Mouse (Mus musculus) megakaryocyte, embryonic 14.5 days (primary cell): Measurements from ENCODE around the gene Hils1. TPM values are rescaled to one million over a fixed set of nuclear protein-coding genes. Genes with fewer than 3 reads are reported as not detected.
A peak's percentile ranks its signal among the peaks of the same experiment; 100 is the strongest.
"Not testable (repeated sequence)": the region's sequence is repeated elsewhere in the genome, so short reads cannot be mapped to it uniquely, and the experiment has no call there.

Experiments
- H3K27me3 ChIP-seq: replicated peaks from 2 replicates; pipeline ENCODE3; 2012; ENCODE audit warnings: inconsistent platforms
- H3K36me3 ChIP-seq: replicated peaks from 2 replicates; pipeline ENCODE3; 2012; ENCODE audit warnings: low read length, inconsistent platforms, mixed read lengths
- H3K4me1 ChIP-seq: 2 replicates; pipeline ENCODE4 v1.6.1; 2012; ENCODE audit warnings: inconsistent platforms
- H3K4me3 ChIP-seq: replicated peaks from 2 replicates; pipeline ENCODE3; 2012; ENCODE audit warnings: moderate library complexity, mild to moderate bottlenecking, inconsistent platforms
- H3K9me3 ChIP-seq: 2 replicates; pipeline ENCODE4 v1.6.1; 2012; ENCODE audit warnings: inconsistent platforms
- FLI1 ChIP-seq: IDR thresholded peaks from 2 replicates; pipeline ENCODE4 v1.6.1; 2012; ENCODE audit warnings: low read length, inconsistent platforms, mixed read lengths
- GATA1 ChIP-seq: IDR thresholded peaks from 3 replicates; pipeline ENCODE4 v1.6.1; 2012; ENCODE audit warnings: mixed read lengths, low read length, inconsistent platforms, borderline replicate concordance
- polyA plus RNA-seq: library from polyadenylated mRNA; stranded (reverse); fragments of >175 nt; gene quantifications from 2 replicates; pipeline ENCODE4 v1.2.3, GENCODE M21; 2012; ENCODE audit warnings: low replicate concordance; ENCODE audit not compliant: insufficient read depth

Gene Hils1
- polyA plus RNA-seq, 1 experiment, result not detected

DNA sequence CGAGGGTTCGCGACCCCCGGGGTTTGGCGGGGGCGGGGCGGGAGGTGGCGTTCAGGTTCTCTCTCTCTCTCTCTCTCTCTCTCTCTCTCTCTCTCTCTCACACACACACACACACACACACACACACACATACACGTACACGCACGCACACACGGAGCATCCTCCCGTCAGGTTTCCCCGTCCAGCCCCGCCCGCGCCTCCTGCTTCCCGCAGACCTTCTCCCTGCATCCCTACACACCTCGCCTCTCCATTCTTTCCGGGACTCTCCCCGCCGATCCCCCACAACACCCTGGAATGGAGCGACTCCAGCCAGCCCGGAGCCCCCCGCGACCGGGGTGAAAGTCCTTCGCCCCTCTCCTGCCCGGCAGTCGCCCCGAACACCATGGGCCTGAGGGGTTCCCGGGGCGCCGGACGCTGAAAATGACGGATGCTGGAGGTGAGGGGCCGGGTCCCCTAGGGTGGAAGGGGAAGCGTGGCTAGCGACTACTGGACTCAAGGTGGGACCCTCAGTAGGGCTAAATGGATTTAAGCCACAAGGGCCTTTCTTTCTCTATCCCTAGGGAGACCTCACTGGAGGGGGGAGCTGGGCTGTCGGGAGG, 42.8 kb downstream of the Hils1 start:
- Histone ChIP-seq H3K4me1 (peaks cover 81% of the 10 kb centered on the region), H3K36me3 (peaks cover 57% of the 10 kb centered on the region)
- TF ChIP-seq FLI1 (no peak), GATA1 (no peak)

DNA sequence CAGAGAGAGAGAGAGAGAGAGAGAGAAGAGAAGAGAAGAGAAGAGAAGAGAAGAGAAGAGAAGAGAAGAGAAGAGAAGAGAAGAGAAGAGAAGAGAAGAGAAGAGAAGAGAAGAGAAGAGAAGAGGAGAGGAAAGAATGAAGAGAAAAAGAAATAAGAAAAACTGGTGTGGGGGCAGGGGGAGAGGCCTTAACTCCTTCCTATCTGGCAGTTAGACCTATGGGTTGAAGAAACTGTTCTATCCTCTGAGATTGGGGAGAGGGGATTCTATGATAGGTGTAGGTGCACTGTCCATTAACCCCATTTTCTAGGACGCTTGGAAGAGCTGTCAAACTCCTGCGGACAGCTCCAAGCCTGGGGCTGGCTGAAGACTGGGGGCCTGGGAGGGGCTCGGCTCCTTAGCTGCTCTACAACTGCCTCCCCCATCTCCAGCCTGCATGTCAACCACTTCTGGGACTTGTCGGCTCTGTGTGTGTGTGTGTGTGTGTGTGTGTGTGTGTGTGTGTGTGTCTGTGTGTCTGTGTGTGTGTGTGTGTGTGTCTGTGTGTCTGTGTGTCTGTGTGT, 43.5 kb downstream of the Hils1 start:
- peak overlapping the region; percentile 99 for H3K4me3 ChIP-seq
- not testable (repeated sequence) for H3K27me3 ChIP-seq, H3K9me3 ChIP-seq
- H3K36me3 ChIP-seq, result peaks cover 57% of the 10 kb centered on the region
- peaks cover 81% of the 10 kb centered on the region for H3K4me1 ChIP-seq

More for the DNA sequence above, 42.8 kb downstream of the Hils1 start:
- no peaks in the 10 kb centered on the region for H3K27me3 ChIP-seq
- no peaks in the 10 kb centered on the region for H3K9me3 ChIP-seq
- H3K4me3 ChIP-seq, result peak overlapping the region; percentile 99

DNA sequence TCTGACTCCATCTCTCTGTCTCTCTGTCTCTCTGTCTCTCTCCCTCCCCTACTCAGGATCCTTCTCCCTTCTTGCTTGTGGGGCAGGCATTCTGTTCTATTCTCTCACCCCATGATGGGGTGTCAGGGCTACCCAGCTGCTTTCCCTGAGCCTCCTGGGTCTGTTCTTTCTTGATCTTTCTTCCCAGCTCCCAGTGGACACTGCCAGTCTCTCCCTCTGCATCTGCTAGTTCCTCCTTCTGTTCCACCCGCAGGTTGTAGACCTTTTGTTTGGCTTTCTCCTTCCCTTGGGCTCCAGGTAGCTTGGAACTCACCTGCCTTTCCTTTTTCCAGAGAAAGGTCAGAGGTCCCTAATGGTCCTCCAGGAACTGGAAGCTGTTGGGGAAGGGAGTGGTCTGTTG, 44.0 kb downstream of the Hils1 start:
- H3K27me3 ChIP-seq, result no peaks in the 10 kb centered on the region
- H3K9me3 ChIP-seq, result no peaks in the 10 kb centered on the region
- H3K4me1 ChIP-seq, result peaks cover 81% of the 10 kb centered on the region
- peak overlapping the region; percentile 94 for H3K4me3 ChIP-seq
- TF ChIP-seq FLI1, result no peak
- TF ChIP-seq GATA1, result no peak
- peaks cover 58% of the 10 kb centered on the region for H3K36me3 ChIP-seq

DNA sequence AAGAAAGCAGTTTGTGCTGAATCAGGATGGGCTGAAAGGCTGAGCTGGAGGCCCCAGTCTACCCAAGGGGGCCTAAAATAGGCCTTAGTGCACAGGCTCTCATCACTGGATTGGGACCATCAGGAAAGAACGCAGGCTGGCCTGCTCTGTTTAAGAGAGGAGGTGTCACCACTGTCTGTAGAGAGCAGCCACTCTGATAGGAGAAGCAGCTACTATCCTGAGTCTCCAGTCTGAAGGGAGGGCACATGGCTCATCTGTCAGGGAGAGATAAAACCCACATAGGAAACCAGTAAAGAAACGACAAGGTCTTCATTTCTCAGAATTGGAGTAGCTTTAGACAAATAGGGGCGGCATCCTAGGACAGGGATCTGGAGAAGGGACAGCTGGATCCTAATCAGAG, 44.7 kb downstream of the Hils1 start:
- TF ChIP-seq GATA1 (peak; percentile 98), FLI1 (no peak)
- Histone ChIP-seq H3K9me3 (no peaks in the 10 kb centered on the region), H3K27me3 (no peaks in the 10 kb centered on the region), H3K4me1 (peaks cover 81% of the 10 kb centered on the region), H3K36me3 (peaks cover 65% of the 10 kb centered on the region), H3K4me3 (peak overlapping the region; percentile 94)

DNA sequence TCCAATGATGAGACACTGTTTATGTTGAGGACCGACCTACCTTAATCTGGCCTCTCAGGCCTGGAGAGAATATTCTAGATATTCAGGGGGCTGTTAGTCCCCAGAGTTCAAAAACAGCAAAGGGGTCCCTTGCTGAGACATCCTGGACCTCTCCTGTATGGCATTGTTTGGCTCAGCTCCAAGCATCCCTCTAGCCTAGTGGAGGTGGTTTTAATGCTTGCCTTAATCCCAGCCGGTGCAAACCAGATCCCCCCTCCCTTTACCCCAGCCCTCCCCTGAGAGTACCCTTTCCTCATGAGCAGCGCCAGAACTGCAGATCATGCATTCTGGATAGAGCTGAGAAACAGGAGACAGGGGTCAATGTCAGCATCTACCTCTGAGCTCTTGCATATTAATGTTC, 45.1 kb downstream of the Hils1 start:
- peaks cover 81% of the 10 kb centered on the region for H3K4me1 ChIP-seq
- H3K27me3 ChIP-seq, result no peaks in the 10 kb centered on the region
- H3K36me3 ChIP-seq, result peaks cover 67% of the 10 kb centered on the region

DNA sequence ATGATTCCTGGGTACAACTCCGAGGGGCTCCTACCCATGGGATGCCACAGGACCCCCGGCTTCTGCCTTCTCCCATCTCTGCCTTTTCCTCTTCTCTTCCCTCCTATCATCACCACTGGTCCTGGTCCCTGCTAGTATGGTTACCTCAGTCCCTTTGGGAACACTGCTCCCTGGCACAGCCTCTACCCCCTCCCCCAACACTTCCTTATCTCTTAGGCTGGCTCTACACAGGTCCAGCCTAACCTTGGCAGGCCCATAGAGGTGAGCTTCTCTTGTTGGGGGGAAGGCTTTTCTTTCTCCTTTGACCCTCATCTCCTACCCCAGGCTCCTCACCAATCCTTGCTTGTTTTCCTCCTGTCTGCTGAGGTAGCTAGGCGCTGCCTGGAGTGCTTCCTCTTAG, 48.1 kb downstream of the Hils1 start:
- Histone ChIP-seq H3K4me3 (peak overlapping the region; percentile 75), H3K4me1 (peaks cover 91% of the 10 kb centered on the region), H3K36me3 (peaks cover 91% of the 10 kb centered on the region), H3K9me3 (no peaks in the 10 kb centered on the region), H3K27me3 (no peaks in the 10 kb centered on the region)
- TF ChIP-seq GATA1 (no peak), FLI1 (no peak)

More for the DNA sequence above, 45.1 kb downstream of the Hils1 start:
- Histone ChIP-seq H3K4me3 (peak overlapping the region; percentile 94), H3K9me3 (no peaks in the 10 kb centered on the region)
- TF ChIP-seq FLI1, result no peak
- TF ChIP-seq GATA1, result no peak

Other genes with a start within 250 kb of the Hils1 start
- gene Cdc34b, start 225.8 kb upstream of the Hils1 start, polyA plus RNA-seq, result not detected in 2 replicates
- gene Tmem92, start 184.9 kb upstream of the Hils1 start, polyA plus RNA-seq, result not detected in 2 replicates
- not detected in 2 replicates for gene Col1a1, start 31.4 kb upstream of the Hils1 start, polyA plus RNA-seq
- gene Sgca, start 8.7 kb downstream of the Hils1 start, polyA plus RNA-seq, result 0.51 TPM in 1 of 2 replicates, not detected in the other
- 211 and 280 TPM in 2 replicates for gene Ppp1r9b, start 23.4 kb downstream of the Hils1 start, polyA plus RNA-seq
- 775 and 2,394 TPM in 2 replicates for gene Samd14, start 42.3 kb downstream of the Hils1 start, polyA plus RNA-seq
- gene Pdk2, start 73.8 kb downstream of the Hils1 start, polyA plus RNA-seq, result 35.1 and 38.6 TPM in 2 replicates
- 0.08 TPM in 1 of 2 replicates, not detected in the other for gene Itga3, start 109.2 kb downstream of the Hils1 start, polyA plus RNA-seq
- not detected in 2 replicates for gene Dlx3, start 152.5 kb downstream of the Hils1 start, polyA plus RNA-seq
- not detected in 2 replicates for gene Dlx4, start 178.7 kb downstream of the Hils1 start, polyA plus RNA-seq